Mouse (Mus musculus) left cerebral cortex, adult 11 months (tissue): ENCODE results near the gene Bola2.
A peak's percentile ranks its signal among the peaks of the same experiment; 100 is the strongest.
"Not testable (repeated sequence)": the region's sequence is repeated elsewhere in the genome, so short reads cannot be mapped to it uniquely, and the experiment has no call there.

Experiments used
- DNase-seq: peaks from one replicate; pipeline ENCODE4 v3.0.0; 2022; ENCODE audit warnings: low spot score

Bola2 gene

GRCm38 (mm10) chr7:126695210-126695611, at the start of gene Bola2:
Bola2 (plus strand) TSS chr7:126695401.
- no peak for DNase-seq

- DNase-seq = no peak
These were observed 49.5 kb upstream of the Bola2 start for GRCm38 (mm10) chr7:126645708-126646107.

GRCm38 (mm10) chr7:126648486-126648885, 46.7 kb upstream of the Bola2 start:
- DNase-seq = no peak

GRCm38 (mm10) chr7:126649231-126650051, 45.8 kb upstream of the Bola2 start, which contains the start of gene Sgf29:
Sgf29 (plus strand) TSS chr7:126649309.
- DNase-seq = peak; percentile 89

GRCm38 (mm10) chr7:126650852-126651251, 44.3 kb upstream of the Bola2 start:
- DNase-seq = no peak

- no peak for DNase-seq
These were observed 41.2 kb upstream of the Bola2 start for GRCm38 (mm10) chr7:126653991-126654390.

GRCm38 (mm10) chr7:126655695-126656094, 39.5 kb upstream of the Bola2 start:
- no peak for DNase-seq

- no peak for DNase-seq
These were observed 37.7 kb upstream of the Bola2 start for GRCm38 (mm10) chr7:126657522-126657921.

- no peak for DNase-seq
These were observed 35.4 kb upstream of the Bola2 start for GRCm38 (mm10) chr7:126659771-126660170.

- no peak for DNase-seq
These were observed 31.6 kb upstream of the Bola2 start for GRCm38 (mm10) chr7:126663646-126664045.

GRCm38 (mm10) chr7:126665269-126665668, 29.9 kb upstream of the Bola2 start:
- no peak for DNase-seq

- DNase-seq = no peak
These were observed 27.6 kb upstream of the Bola2 start for GRCm38 (mm10) chr7:126667495-126668090.

- no peak for DNase-seq
These were observed 26.7 kb upstream of the Bola2 start for GRCm38 (mm10) chr7:126668452-126668851.

GRCm38 (mm10) chr7:126670152-126670551, 25.0 kb upstream of the Bola2 start:
- no peak for DNase-seq

- DNase-seq = no peak
These were observed 23.1 kb upstream of the Bola2 start for GRCm38 (mm10) chr7:126672111-126672510.

- no peak for DNase-seq
These were observed 20.1 kb upstream of the Bola2 start for GRCm38 (mm10) chr7:126675104-126675503.

GRCm38 (mm10) chr7:126676207-126676606, 19.0 kb upstream of the Bola2 start, which contains the start of gene Sult1a1:
Sult1a1 (minus strand) TSS chr7:126676432.
- DNase-seq = no peak

- DNase-seq = no peak
These were observed 18.5 kb upstream of the Bola2 start for GRCm38 (mm10) chr7:126676631-126677220.

GRCm38 (mm10) chr7:126678545-126679341, 16.5 kb upstream of the Bola2 start:
- DNase-seq = no peak

- no peak for DNase-seq
These were observed 15.5 kb upstream of the Bola2 start for GRCm38 (mm10) chr7:126679683-126680082.

- no peak for DNase-seq
These were observed 14.0 kb upstream of the Bola2 start for GRCm38 (mm10) chr7:126681221-126681620.

- DNase-seq = not testable (repeated sequence)
These were observed 7.0 kb upstream of the Bola2 start for GRCm38 (mm10) chr7:126688156-126688555.
